Comparison of ENCODE assay signal across 28 mouse cellular contexts in genomic region chrX:166216248-166216647, GRCm38 (mm10). TPM values are rescaled to one million over a fixed set of nuclear protein-coding genes. Genes with fewer than 3 reads are reported as not detected.
A peak's percentile ranks its signal among the peaks of the same experiment; 100 is the strongest.
DNase-seq lines count a peak whose midpoint lies in the region; ATAC-seq and TF ChIP-seq lines count a peak whose summit lies in the region.
"Had no signal": no experiment of that assay in that cellular context is flagged by ENCODE, and none has a peak within 500 bp of the region (broad histone marks: within the 10 kb centered on the region; RNA-seq: fewer than 3 reads in every experiment).

No protein-coding gene starts in this region.

- WGBS in embryonic facial prominence, embryonic 14.5 days = 66% methylated on average over 6 of the region's 6 CpGs
- 86% methylated on average over 6 of the region's 6 CpGs for WGBS in embryonic facial prominence, embryonic 10.5 days
- WGBS in neural tube, embryonic 14.5 days = 43% methylated on average over 6 of the region's 6 CpGs

- no peaks in the 10 kb centered on the region for H3K36me3 ChIP-seq in embryonic facial prominence, embryonic 14.5 days (ENCODE audit: control insufficient read depth, insufficient read depth, low read length)
- no peaks in the 10 kb centered on the region for H3K36me3 ChIP-seq in embryonic facial prominence, embryonic 10.5 days (replicated peaks)
- no peaks in the 10 kb centered on the region for H3K36me3 ChIP-seq in neural tube, embryonic 14.5 days (ENCODE audit: control insufficient read depth, insufficient read depth, low read length)
- H3K36me3 ChIP-seq: embryonic facial prominence, embryonic 12.5 days; embryonic facial prominence, embryonic 15.5 days; forebrain, embryonic 10.5 days; forebrain, embryonic 12.5 days; G1E had no signal

- H3K4me3 ChIP-seq in embryonic facial prominence, embryonic 14.5 days (ENCODE audit: low read depth, low read length) = no peak overlapping the region
- no peak overlapping the region for H3K4me3 ChIP-seq in embryonic facial prominence, embryonic 10.5 days
- no peak overlapping the region for H3K4me3 ChIP-seq in left cerebral cortex, adult 2 months
- no peak overlapping the region for H3K4me3 ChIP-seq in neural tube, embryonic 14.5 days (ENCODE audit: low read depth, low read length)
- H3K4me3 ChIP-seq: embryonic facial prominence, embryonic 12.5 days; embryonic facial prominence, embryonic 15.5 days; erythroblast, embryonic 14.5 days; forebrain, embryonic 10.5 days; forebrain, embryonic 12.5 days had no signal

- peak; percentile 6 for DNase-seq in embryonic facial prominence, embryonic 14.5 days (ENCODE audit: low spot score)
- no peak for DNase-seq in embryonic facial prominence, embryonic 10.5 days (ENCODE audit: low spot score)
- DNase-seq in left cerebral cortex, adult 2 months (ENCODE audit: extremely low spot score in 1 of 2, low spot score in 2 of 2) = no peak
- DNase-seq in left cerebral cortex, adult 8-10 months (ENCODE audit: low spot score in 2 of 2) = no peak
- no peak for DNase-seq in neural tube, embryonic 10.5 days (ENCODE audit: extremely low spot score, low spot score)
- no peak for DNase-seq in gastrocnemius, postnatal 4 days (ENCODE audit: low spot score in 2 of 2)
- DNase-seq: adrenal gland, adult 2 months; adrenal gland, postnatal 10 days; adrenal gland, postnatal 25 days; B cell, adult 2 months; cerebellum, adult 11 months; cerebellum, adult 18-20 months; cerebellum, adult 8-10 months; cerebellum, adult 9-11 months; cerebellum, postnatal 14 days; cerebellum, postnatal 36 days; embryo, embryonic 11 days had no signal

- H3K9me3 ChIP-seq in embryonic facial prominence, embryonic 14.5 days (ENCODE audit: control insufficient read depth, low read length) = no peaks in the 10 kb centered on the region
- H3K9me3 ChIP-seq in embryonic facial prominence, embryonic 10.5 days = no peaks in the 10 kb centered on the region
- no peaks in the 10 kb centered on the region for H3K9me3 ChIP-seq in neural tube, embryonic 14.5 days (ENCODE audit: control insufficient read depth, low read length)
- H3K9me3 ChIP-seq: embryonic facial prominence, embryonic 12.5 days; embryonic facial prominence, embryonic 15.5 days; forebrain, embryonic 10.5 days; forebrain, embryonic 12.5 days; G1E had no signal

- no peak overlapping the region for H3K27ac ChIP-seq in embryonic facial prominence, embryonic 14.5 days (replicated peaks; ENCODE audit: low read depth, low read length)
- H3K27ac ChIP-seq in embryonic facial prominence, embryonic 10.5 days (replicated peaks) = no peak overlapping the region
- 0 out of 2 replicates have a peak overlapping the region, but pooled peaks have one; percentile 10 for H3K27ac ChIP-seq in left cerebral cortex, adult 2 months
- H3K27ac ChIP-seq in neural tube, embryonic 14.5 days (ENCODE audit: low read depth, low read length) = no peak overlapping the region
- H3K27ac ChIP-seq: embryonic facial prominence, embryonic 12.5 days; embryonic facial prominence, embryonic 15.5 days; forebrain, embryonic 10.5 days; forebrain, embryonic 12.5 days had no signal

- no peak overlapping the region for H3K9ac ChIP-seq in embryonic facial prominence, embryonic 14.5 days (ENCODE audit: low read depth, low read length)
- H3K9ac ChIP-seq in neural tube, embryonic 14.5 days (replicated peaks; ENCODE audit: low read depth, low read length) = no peak overlapping the region
- H3K9ac ChIP-seq: embryonic facial prominence, embryonic 12.5 days; embryonic facial prominence, embryonic 15.5 days; forebrain, embryonic 12.5 days had no signal

- H3K4me2 ChIP-seq in embryonic facial prominence, embryonic 14.5 days (ENCODE audit: low read depth, low read length) = no peak overlapping the region
- H3K4me2 ChIP-seq in neural tube, embryonic 14.5 days (ENCODE audit: low read depth, low read length) = no peak overlapping the region
- H3K4me2 ChIP-seq: embryonic facial prominence, embryonic 12.5 days; embryonic facial prominence, embryonic 15.5 days; forebrain, embryonic 12.5 days had no signal

- no peak for TF ChIP-seq CTCF in left cerebral cortex, adult 2 months (IDR thresholded peaks at IDR 0.05)

- peaks cover 11% of the 10 kb centered on the region; the same call in 1 of the 2 replicates for H3K27me3 ChIP-seq in embryonic facial prominence, embryonic 14.5 days (replicated peaks; ENCODE audit: control insufficient read depth, insufficient read depth, low read length)
- H3K27me3 ChIP-seq in embryonic facial prominence, embryonic 10.5 days (replicated peaks; ENCODE audit: low read depth, poor library complexity, severe bottlenecking) = peaks cover 97% of the 10 kb centered on the region
- H3K27me3 ChIP-seq in neural tube, embryonic 14.5 days (ENCODE audit: control insufficient read depth, insufficient read depth, low read length) = no peaks in the 10 kb centered on the region
- H3K27me3 ChIP-seq: CH12.LX had no signal

- no peaks in the 10 kb centered on the region for H3K4me1 ChIP-seq in embryonic facial prominence, embryonic 14.5 days (ENCODE audit: control insufficient read depth, insufficient read depth, low read length)
- no peaks in the 10 kb centered on the region for H3K4me1 ChIP-seq in embryonic facial prominence, embryonic 10.5 days
- H3K4me1 ChIP-seq in neural tube, embryonic 14.5 days (ENCODE audit: control insufficient read depth, insufficient read depth, low read length) = no peaks in the 10 kb centered on the region
- H3K4me1 ChIP-seq: embryonic facial prominence, embryonic 12.5 days; embryonic facial prominence, embryonic 15.5 days; forebrain, embryonic 10.5 days; forebrain, embryonic 12.5 days had no signal

- intact Hi-C loops in left cerebral cortex, adult 2 months (cut with DNase I) = loop anchor here (2.0 kb wide), 1 partner anchor 123 kb away; no protein-coding TSS in a partner anchor

- ATAC-seq in embryonic facial prominence, embryonic 14.5 days (ENCODE audit: low read depth) = no peak
- ATAC-seq in neural tube, embryonic 14.5 days (ENCODE audit: low read depth) = peak; percentile 31; the same call in 1 of the 2 replicates
- ATAC-seq: CD4-positive, CD25-positive, alpha-beta regulatory T cell, adult 4 months; forebrain, embryonic 14.5 days; forebrain, embryonic 16.5 days had no signal

RNA-seq across cellular contexts. Expression of gene Gpm6b, which starts 22.5 kb away (rescaled TPM):
- polyA plus RNA-seq in embryonic facial prominence, embryonic 14.5 days (2014; fragmentation: Nextera tagmentation; extraction: Ambion mirVana) = 30.3 and 31.9 TPM in 2 replicates
- 27.1 and 32.0 TPM in 2 replicates for polyA plus RNA-seq in embryonic facial prominence, embryonic 10.5 days (2016; fragmentation: Nextera tagmentation; extraction: Ambion mirVana)
- 100 to 1,000 TPM; 598 to 621 TPM for total RNA-seq in left cerebral cortex, adult 2 months (2021)
- total RNA-seq in left cerebral cortex, adult 8-10 months (2022) = 100 to 1,000 TPM; 569 to 727 (median 656) TPM
- polyA plus RNA-seq in neural tube, embryonic 14.5 days (2014; fragmentation: Nextera tagmentation; extraction: Ambion mirVana) = 263 and 279 TPM in 2 replicates
- 10 to 100 TPM; 16.6 to 20.2 TPM for total RNA-seq in gastrocnemius, postnatal 4 days (2021)
- polyA plus RNA-seq: G1E had no signal

RNA-seq across cellular contexts. Expression of gene Gemin8, which starts 46.0 kb away (rescaled TPM):
- 11.8 and 11.9 TPM in 2 replicates for polyA plus RNA-seq in embryonic facial prominence, embryonic 14.5 days (2014; fragmentation: Nextera tagmentation; extraction: Ambion mirVana)
- polyA plus RNA-seq in embryonic facial prominence, embryonic 10.5 days (2016; fragmentation: Nextera tagmentation; extraction: Ambion mirVana) = 17.1 and 17.4 TPM in 2 replicates
- 10 to 100 TPM; 12.8 to 14.1 TPM for total RNA-seq in left cerebral cortex, adult 2 months (2021)
- total RNA-seq in left cerebral cortex, adult 8-10 months (2022) = 10 to 100 TPM; 13.2 to 16.9 (median 16.0) TPM
- 7.8 and 8.0 TPM in 2 replicates for polyA plus RNA-seq in neural tube, embryonic 14.5 days (2014; fragmentation: Nextera tagmentation; extraction: Ambion mirVana)
- 1 to 10 TPM; 4.2 to 5.2 TPM for total RNA-seq in gastrocnemius, postnatal 4 days (2021)

Comparison
In these comparisons a context has a peak if more than half of its experiments do, and no peak if none do; other contexts are left out.
1. RNA of gene Gpm6b, which starts 22.5 kb away (total RNA-seq): 569 to 727 TPM in left cerebral cortex, adult 8-10 months and 598 to 621 TPM in left cerebral cortex, adult 2 months; 16.6 to 20.2 TPM in gastrocnemius, postnatal 4 days; every median in the first group is over 10 times any median in the second.